Mouse (Mus musculus): ENCODE results near the gene Gclm. TPM values are rescaled to one million over a fixed set of nuclear protein-coding genes. Genes with fewer than 3 reads are reported as not detected.

Gene Gclm
- total RNA-seq, 2 experiments from 2014 or later, result 46.7 to 94.6 TPM

Other genes with a start within 250 kb of the Gclm start
- gene Abca4, start 201.1 kb upstream of the Gclm start, total RNA-seq (2014; fragmentation: Nextera tagmentation), result 0.64 TPM in 1 of 2 replicates, not detected in the other
- gene Abca4, start 201.1 kb upstream of the Gclm start, total RNA-seq (2017), result 0.52 TPM in 1 of 2 replicates, not detected in the other
- 89.0 and 109 TPM in 2 replicates for gene Dnttip2, start 28.8 kb downstream of the Gclm start, total RNA-seq (2014; fragmentation: Nextera tagmentation)
- 109 and 114 TPM in 2 replicates for gene Dnttip2, start 28.8 kb downstream of the Gclm start, total RNA-seq (2017)
- not detected in 2 replicates for gene Bcar3, start 48.6 kb downstream of the Gclm start, total RNA-seq (2014; fragmentation: Nextera tagmentation)
- gene Bcar3, start 48.6 kb downstream of the Gclm start, total RNA-seq (2017), result 0.77 and 0.86 TPM in 2 replicates

Data from granulocyte monocyte progenitor cell, adult 5-6 weeks (primary cell).